Mouse (Mus musculus) megakaryocyte, adult 5-6 weeks (primary cell): ENCODE results near the gene Myocd. TPM values are rescaled to one million over a fixed set of nuclear protein-coding genes. Genes with fewer than 3 reads are reported as not detected.

ENCODE experiments used
- ATAC-seq: 2 replicates; pipeline ENCODE4 v1.8.0; 2016; ENCODE audit warnings: mild to moderate bottlenecking, inconsistent platforms; ENCODE audit not compliant: poor library complexity, severe bottlenecking
- total RNA-seq, 2 experiments: library from RNA; stranded (forward) in 1 of 2; stranded (reverse) in 1 of 2; fragments of 153-499, 151-499 nt in 1 of 2; fragments of 221-1000, 200-1000 nt in 1 of 2; gene quantifications; 2 replicates each; pipeline versions ENCODE4 v1.2.3 to v1.2.4; 2015 to 2017

Myocd gene
- total RNA-seq, 2 experiments from 2014 or later: not detected

DNA sequence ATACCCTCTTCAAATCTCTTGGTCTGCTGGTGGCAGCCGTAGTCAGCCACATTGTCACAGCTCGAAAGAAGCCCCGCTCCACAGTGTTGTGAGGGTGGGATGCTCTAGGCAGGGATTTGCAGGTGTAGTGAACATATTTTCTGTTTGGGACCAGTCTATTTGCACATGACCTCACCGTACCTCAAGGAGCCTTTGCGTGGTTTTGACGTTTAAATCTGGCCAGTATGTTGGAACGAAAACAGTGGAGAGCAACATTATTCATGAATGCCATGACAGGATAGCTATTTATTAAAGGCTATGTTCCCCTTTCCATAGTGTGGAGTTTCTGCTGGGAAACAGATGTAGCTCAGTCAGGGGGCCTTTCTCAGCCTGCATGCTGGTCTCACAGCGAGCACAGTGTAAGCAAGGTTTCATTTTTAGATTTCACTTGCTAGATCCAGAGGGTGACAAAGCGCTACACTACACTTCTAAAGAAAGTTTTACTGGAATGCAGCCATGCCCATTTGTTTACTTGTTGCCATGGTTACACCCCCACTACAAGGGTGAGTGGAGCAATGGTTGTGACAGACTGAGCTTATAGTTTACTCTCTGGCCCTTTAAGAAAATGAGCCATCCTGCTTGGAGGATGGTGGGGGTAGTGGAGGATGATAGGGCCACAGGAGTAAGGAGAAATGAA is 54.7 kb downstream of the Myocd start:
- no peak for ATAC-seq

DNA sequence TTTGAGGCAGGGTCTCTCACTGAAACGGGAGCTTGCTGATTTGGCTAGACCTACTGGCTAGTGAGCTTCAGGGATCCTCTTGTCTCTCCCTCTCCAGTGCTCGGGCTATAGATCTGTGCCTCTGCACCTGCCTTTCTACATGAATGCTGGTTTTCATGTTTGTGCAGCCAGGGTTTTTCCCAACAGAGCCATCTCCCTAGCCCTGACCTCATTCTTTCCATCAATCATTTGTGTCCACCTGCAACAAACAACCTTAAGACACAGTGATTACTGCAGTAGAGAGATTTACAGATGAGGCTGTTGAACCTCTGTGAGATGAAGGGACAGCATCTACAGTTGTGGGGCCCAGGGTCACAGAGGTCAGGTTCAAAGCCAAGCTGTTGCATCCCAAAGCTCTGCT is 56.0 kb downstream of the Myocd start:
- ATAC-seq: no peak

DNA sequence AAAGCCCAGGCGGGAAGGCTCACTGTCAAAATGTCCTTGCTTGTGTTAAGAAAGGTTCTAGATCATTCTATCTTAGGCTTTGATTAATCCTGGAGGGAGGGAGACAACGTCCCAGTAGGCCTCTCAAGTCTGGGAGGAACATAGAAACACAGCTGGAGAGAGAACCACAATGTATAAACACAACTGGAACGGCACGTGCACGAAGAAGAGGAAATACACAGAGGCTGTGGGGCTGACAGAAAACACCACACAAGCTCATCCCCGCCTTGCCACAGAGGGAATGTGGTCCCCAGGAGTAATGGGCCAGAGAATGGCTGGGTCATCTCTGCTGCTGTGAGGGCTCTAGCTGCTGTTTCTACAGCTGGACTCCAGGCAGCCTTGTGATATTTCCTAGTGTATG is 58.1 kb downstream of the Myocd start:
- no peak for ATAC-seq

DNA sequence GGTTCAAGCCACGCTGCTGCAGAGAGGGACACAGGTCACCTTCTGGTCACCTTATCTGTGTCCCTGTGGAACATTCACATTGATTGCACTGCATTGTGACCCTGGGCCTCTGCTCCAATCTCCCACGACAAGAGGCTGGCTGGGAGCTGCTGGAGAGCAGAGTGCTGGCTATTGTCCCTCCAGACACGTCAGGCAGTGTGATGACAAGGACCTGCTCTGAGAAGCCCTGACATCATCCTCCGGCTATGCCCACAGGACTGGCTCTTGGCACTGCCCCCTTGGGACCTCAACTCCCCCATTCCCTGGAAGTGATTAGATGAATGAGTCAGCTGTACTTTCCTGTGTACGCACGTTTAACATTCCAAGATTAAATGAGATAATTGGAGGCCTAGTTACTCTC is 60.3 kb downstream of the Myocd start:
- no peak for ATAC-seq

DNA sequence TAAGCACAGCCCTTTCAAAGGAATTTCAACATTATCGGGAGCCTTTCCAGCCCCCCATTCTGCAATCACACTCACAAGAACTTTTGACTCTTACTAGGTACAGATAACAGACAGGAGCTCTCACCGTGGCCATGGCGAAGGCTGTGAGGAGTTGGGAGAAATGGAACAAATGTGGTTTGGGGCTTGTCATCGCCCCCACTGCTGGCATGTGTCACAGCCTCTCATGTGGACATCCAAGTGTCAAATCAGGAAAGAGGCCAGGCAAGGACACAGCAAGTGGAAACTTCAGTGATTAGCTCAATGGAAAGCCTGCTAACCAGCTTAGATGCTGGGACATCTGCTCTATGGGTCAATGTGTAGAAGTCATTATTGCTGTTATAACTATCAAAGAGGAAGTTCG is 64.5 kb downstream of the Myocd start:
- ATAC-seq: no peak

DNA sequence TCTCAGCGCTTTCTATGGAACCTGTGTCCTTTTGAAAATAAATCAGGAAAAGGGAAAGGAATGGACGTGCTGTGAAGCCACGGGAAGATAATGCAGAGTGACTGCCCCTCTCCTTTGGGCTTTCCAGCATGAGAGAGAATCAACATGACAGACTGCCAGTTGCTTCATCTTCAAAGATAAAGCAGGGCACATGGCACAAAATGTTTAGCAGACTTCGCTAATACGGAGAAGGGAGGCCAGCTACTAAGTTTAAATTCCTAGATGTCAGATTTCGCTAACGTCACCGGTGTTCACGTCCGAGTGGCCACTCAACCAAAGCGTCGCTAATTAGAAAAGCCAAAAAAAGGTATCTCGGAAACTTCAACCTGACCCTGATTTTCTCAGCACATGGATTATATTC is 65.1 kb downstream of the Myocd start:
- no peak for ATAC-seq

DNA sequence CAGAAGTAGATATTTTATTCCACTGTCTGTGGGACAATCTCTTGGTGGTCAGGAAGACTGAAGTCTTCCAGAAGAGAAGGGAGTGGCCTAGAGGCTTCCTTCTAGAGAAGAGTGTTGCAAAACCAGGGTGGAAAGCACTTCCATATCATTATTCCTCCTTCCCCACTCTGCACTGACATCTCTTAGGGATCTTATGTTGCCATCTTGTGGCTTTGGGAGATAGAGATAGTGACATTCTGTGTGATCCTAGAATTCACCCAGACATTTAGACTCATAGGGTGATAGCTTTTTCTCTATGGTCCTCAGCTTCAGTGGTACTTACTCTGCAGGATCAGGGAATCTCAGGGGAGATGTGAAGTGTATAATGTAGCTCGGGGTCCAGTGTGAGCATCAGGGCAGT is 66.8 kb downstream of the Myocd start:
- no peak for ATAC-seq

DNA sequence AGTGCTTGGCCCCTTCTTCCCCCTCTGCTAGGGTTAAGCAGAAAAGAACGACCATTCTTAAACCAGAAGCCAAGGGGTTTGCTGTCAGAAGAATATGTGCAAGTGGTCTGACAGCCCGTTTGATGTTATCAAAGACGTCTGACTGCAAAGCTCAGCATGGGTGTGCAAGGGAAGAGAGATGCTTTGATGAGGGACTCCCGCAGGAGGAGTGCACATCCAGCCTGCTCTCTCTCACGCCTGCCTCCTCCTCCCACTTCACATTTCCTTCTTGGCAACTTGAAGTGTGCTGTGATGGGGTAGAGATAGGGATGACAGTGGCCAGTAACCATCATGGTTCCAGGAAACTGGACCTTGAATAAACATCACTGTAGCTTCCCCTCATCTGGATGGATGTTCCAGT is 67.6 kb downstream of the Myocd start:
- no peak for ATAC-seq

DNA sequence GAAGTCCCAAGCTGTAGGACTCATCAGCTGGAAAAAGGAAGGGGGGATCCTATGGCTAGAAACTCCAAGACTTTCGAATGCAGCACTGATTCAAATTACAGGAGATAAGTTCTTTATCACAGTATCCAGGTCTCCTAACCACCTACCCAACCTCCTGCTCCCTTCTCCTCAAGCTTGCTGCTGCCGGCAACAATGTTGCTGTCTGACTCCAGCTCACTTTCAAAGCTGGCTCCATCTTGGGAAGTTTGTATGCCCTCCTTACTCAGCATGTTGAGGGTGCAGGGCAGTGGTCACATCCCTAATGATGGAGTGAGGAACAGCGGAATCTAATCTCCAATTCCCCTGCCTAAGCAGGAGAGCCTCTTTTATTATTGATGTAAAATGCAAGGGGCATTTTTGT is 71.8 kb downstream of the Myocd start:
- ATAC-seq: no peak

DNA sequence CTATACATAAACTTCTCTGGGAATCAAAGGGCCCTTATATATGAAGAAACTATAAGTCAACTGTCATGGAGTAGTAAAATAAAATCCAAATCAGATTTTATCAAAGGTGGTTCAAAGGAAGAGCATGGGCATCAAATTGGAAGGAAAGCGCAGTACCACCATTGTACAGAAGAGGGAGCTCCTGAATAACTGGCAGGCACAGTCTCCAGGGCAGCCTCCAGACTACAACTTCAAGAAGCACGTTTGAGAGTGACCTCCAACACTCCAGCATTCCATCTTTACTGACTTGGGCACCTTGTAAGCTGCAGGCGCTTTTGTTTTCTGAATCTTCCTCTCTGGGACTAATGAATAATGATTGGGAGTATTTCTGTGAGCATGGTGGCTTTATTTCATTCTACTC is 72.5 kb downstream of the Myocd start:
- no peak for ATAC-seq

DNA sequence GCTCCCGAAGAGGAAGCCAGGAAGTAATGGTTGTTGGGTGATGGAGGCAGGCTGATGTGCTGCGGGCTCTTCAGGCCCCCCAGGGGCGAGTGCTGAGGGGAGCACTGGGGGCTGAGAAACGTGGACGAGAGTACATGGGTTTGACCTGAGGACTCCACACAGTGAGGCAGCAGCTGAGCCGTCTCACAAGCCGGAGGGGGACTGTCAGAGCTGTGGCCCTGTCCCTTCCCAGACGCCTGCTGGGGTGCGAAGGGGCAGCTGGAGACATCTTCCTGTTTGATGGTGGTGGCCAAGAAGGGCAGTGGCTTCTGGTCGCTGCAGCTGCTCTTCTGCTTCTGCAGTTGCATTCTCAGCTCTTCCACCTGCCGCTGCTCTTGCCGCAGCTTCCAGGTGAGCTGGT is 82.8 kb downstream of the Myocd start:
- no peak for ATAC-seq

DNA sequence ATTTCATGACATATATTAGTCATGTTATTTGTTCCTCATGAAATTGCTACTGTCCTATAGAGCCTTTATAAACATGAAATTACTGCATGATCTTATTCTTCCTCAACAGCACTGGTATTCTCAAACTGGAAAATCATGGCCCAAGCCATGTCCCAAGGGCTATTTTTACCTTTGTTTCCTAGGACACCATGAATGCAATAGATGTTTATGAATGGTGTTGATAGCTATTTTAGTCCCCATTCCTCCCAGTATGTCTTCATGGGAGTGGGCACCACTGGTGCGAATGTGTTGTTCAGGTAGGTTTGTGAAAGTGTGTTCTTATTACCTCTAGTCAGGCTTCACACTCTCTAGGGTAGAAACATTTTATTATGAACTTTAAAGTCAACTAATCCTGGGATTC is 84.7 kb downstream of the Myocd start:
- no peak for ATAC-seq

DNA sequence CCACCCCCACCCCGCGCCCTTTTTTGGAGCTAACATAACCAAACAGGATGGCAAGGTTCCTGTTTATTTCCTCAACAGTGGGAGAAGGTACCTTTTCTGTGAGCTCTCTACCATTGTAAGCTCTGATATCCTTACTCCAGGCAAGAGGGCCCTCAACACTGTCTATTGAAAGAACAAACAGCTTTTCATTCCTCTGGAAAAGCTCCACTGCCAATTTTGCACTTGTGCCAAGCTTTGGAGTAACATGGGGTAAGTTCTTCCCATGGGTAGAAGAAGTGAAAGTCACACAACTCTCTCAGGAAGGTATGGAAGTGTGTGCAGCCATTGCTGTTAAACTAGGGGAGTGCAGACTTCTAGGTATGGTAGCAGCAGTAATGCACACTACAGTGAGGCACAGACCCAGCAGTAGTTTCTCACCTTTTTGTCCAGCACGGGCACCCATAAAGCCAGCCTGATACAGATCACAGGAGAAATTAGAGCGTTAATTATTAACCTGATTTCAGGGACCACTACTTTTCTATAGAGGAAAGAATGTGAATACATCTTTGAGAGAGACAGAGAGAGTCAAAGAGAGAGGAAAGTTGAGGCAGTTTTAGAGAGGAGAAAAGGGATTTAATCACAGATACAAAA is 99.6 kb downstream of the Myocd start:
- ATAC-seq: no peak

DNA sequence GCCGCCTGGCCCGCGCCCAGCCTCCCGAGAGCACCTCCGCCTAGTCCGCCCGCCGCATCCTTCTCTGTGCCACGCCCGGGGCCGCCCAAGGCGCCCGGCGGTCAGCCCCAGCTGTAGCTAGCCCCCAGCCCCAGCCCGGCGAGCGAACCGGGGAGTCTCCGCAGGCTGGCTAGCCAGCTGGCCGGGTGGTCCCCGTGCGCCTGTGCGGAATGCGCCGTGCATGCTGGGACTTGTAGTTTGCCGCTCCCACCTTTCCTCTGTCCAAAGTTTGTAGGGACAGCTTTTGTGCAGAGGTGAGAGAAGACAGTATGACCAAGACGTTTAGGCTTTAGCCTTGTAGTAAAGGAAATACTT is 107.0 kb downstream of the Myocd start, which contains the start of gene Arhgap44:
TSS of gene Arhgap44 (minus strand) at position 195 of the 354 bp plus-strand sequence.
- ATAC-seq: no peak

DNA sequence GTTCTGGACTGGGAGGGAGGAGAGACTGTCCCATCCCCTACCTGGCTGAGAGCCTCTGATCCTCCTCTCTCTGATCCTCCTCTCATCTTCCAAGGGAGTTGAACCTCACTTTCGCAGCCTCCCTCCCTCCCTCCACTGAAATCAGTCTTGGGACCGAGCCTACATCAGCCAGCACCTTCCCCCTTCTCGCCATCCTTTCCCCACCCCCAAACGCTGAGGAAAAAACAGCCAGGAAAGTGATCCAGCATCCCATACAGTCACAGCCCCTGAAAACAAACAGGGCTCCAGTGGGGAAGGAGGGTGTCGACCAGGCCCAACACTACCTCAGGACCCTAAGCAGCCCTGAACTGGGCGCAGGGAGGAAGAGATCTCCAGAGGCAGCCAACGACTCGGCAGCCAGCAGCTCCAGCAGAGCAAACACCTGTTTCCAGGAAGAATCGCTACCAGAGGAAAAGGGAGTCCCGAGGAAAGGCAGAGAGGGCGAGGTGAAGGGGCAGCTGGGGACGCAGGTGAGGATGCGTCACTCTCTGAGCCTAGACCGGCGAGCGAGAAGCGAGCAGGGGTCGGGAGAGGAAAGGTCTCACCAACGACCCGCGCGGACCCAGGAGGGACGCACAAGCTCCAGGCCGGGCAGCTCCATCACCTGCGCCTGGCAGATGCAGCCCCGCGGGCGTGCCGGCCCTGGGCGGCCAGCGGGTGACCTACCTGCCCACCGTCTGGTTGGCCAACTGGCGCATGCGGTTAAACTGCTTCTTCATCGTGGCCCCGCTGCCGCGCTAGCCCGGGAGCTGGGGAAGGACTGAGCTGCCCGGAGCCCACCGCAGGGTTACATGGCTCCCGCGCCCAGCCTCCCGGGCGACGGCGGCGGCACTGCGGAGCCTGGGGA is 107.7 kb downstream of the Myocd start:
- no peak for ATAC-seq

DNA sequence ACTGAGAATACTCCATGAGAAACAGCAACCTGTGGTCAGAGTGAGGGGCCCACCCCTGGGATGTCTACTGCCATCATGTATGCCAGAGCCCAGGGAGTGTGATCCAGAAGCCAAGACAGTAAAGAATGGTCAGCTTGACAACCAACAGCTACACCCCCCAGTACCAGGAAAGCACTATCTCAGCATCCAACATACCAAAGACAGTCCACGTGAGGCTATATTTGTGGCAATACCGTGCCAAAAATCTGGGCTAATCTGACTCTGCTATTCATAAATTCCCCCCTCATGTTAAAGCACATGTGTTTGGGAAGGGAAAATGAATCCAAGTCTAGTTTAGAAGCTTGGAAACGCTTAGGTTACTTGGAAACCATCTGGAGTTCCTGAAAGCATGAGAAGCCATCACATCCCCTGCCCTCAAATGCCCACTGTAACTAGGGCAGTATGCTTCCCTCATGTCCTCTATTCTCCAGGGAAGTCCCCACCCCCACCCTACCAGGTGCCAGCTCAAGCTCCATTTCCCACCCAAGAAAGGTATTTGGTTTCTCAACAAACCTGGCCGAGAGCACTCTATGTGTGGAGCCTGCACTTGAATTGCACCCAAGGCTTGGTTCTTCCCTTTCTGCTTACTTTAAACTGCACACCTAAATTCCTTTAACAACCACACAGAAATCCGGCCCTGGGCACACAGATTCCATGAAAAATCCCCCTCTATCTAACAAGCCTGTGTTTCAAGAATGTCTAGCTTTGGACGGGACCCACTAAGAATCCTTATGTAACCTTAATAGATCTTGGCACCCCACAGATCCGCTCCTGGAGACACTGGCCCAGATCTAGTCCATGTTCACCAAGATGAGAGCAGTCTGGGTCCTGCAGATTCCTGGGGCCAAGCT is 108.6 kb downstream of the Myocd start:
- ATAC-seq: no peak

DNA sequence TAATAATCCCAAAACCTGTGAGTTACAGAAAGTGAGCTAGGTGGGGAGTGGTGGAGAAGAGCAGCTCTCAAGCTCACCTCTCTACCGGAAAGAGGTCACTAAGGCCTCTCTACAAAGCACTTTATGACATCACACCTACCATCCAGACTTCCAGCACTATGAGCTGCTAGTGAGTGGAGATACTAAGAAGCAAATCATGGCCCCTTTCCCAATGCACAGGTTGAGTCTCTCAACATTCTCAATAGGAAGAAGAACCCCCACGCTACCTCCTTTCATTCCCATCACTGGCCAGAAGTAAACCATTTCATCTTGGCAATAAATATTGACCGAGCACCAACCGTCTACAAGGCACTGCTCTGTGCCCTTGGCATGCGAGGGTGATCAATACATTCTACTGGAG is 110.0 kb downstream of the Myocd start, which contains the start of gene 1700086D15Rik:
TSS of gene 1700086D15Rik (minus strand) at position 101 of the 400 bp plus-strand sequence.
- no peak for ATAC-seq

DNA sequence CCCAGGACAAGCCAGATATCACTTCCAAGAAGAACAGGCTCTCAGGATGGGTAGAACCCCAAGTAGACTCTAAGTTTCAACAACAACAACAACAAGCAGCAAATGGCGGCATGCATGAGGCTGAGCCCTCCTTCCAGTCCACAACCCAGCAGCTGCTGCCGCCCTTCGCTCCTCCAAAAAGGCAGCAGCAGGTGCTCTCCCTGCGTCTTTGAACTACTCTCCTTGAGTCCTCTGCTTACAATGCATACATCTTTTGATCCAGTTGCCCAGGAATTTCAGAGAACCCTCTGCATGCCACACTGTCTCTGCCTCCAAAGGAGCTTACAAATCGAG is 111.2 kb downstream of the Myocd start:
- ATAC-seq: no peak

DNA sequence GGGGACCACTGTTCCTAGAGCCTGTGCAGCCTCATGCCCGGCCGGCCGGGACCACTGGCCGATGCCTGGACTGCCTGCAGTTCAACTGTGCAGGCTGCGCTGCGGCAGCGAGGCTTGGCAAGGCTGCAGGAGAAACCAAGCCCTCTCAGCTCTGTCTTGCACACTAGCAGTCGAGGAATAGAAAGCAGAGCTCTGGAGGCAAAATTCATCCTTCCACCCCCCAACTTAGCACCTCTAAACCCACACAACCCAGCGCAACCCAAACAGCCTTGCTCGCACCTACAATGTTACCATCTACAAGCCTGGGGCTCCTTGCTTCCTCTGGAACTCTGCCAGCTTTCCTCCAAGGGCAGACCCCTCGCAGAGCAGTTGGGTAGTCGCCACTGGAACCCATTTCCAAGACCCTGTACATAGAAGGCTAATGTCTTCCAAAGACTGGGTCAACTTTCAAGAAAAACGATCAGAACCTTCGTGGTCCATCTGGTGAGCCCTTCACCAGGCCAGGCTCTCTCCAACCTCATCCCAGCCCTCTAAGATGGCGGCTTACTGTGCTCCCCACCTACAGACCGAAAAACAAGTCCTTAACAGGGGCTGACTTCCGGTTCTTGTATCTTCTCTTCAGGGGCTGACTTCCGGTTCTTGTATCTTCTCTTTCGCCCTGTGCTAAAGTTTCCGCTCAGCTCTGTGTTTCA is 111.7 kb downstream of the Myocd start:
- ATAC-seq: no peak

DNA sequence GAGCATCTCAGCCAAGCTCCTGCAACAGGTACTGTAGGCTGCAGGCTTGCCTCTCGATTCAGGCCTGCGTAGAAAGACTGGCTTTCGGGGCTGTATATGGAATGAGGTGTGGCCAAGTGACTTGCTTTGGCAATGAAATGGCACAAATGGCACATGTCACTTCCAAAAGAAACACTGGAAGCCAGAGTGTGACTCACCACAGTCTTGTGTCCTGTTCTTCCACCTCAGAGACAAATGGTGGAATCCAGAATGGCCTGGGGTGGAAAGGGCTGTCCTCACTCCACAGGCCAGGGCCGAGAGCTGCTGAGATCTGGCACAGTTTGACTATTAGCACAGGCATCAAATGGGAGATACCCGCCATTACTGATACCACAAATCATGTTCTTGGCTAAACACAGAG is 116.8 kb downstream of the Myocd start:
- no peak for ATAC-seq
